Mouse (Mus musculus) embryonic facial prominence, embryonic 12.5 days (tissue): ENCODE results near the gene Pde4dip. TPM values are rescaled to one million over a fixed set of nuclear protein-coding genes. Genes with fewer than 3 reads are reported as not detected.

Experiments
- ATAC-seq: fragments of 200-750 bp; cut with Nextera tagmentation; 2 replicates; pipeline ENCODE4 v1.8.0; 2017; ENCODE audit not compliant: insufficient number of reproducible peaks, insufficient read depth, low FRiP score, low TSS enrichment
- H3K27ac ChIP-seq: fragments of 300-500 bp; sonication (generic); 2 replicates; pipeline ENCODE4 v1.5.1; 2016; ENCODE audit warnings: mild to moderate bottlenecking
- H3K27me3 ChIP-seq: fragments of 300-500 bp; sonication (generic); 2 replicates; pipeline ENCODE4 v1.6.1; 2016; ENCODE audit warnings: mild to moderate bottlenecking, moderate library complexity
- H3K36me3 ChIP-seq: fragments of 300-500 bp; sonication (generic); 2 replicates; pipeline ENCODE4 v1.6.1; 2016; ENCODE audit warnings: mild to moderate bottlenecking
- H3K4me1 ChIP-seq: fragments of 300-500 bp; sonication (generic); 2 replicates; pipeline ENCODE4 v1.6.1; 2016
- H3K4me2 ChIP-seq: fragments of 300-500 bp; sonication (generic); replicated peaks from 2 replicates; pipeline ENCODE4 v1.6.1; 2016; ENCODE audit warnings: mild to moderate bottlenecking, moderate library complexity
- H3K4me3 ChIP-seq: fragments of 300-500 bp; sonication (generic); 2 replicates; pipeline ENCODE4 v1.5.1; 2016; ENCODE audit warnings: mild to moderate bottlenecking
- H3K9ac ChIP-seq: fragments of 300-500 bp; sonication (generic); 2 replicates; pipeline ENCODE4 v1.6.1; 2016; ENCODE audit warnings: mild to moderate bottlenecking, moderate library complexity
- H3K9me3 ChIP-seq: fragments of 300-500 bp; sonication (generic); 2 replicates; pipeline ENCODE4 v1.6.1; 2016; ENCODE audit warnings: mild to moderate bottlenecking, moderate library complexity
- WGBS: fragments of 180-500 bp; shearing (Covaris S2); methylation state at CpG from one replicate; pipeline ENCODE4 v1.1.7; 2016; 5-methylcytosine and 5-hydroxymethylcytosine counted together
- polyA plus RNA-seq: library from polyadenylated mRNA; unstranded; fragments of >200 nt; fragmentation: Nextera tagmentation; extraction: Ambion mirVana; gene quantifications from 2 replicates; pipeline ENCODE4 v1.2.1, GENCODE M21; 2016

The Pde4dip gene
- polyA plus RNA-seq, 1 experiment from 2014 or later, result 32.4 TPM

- Histone ChIP-seq H3K9me3 (no peaks in the 10 kb centered on the region), H3K27me3 (no peaks in the 10 kb centered on the region), H3K27ac (no peak overlapping the region), H3K9ac (no peak overlapping the region), H3K4me2 (no peak overlapping the region), H3K36me3 (no peaks in the 10 kb centered on the region), H3K4me3 (no peak overlapping the region), H3K4me1 (peaks cover 4% of the 10 kb centered on the region)
- no peak for ATAC-seq
- 23% methylated on average over 3 of the region's 3 CpGs for WGBS
These were observed 9.9 kb upstream of the Pde4dip start for GRCm38 (mm10) chr3:97898381-97898780.

DNA sequence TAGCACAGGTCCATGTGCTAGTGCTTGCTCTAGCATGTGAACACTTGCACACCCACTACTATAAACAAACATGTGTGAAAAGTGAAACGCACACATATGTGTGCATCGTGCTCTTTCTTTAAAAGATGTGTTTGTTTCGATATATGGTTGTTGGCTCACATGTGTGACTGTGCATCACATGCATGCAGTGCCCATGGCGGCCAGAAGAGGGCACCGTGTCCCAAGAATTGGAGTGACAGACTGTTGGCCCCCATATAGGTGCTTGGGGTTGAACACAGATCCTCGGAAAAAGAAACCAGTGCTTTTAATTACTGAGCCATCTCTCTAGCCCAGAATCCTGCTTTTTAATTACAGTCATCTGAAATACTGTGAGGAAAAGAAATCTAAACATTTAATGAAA is 6.2 kb upstream of the Pde4dip start:
- Histone ChIP-seq H3K4me3 (no peak overlapping the region), H3K4me1 (no peaks in the 10 kb centered on the region), H3K9ac (no peak overlapping the region), H3K4me2 (no peak overlapping the region), H3K27ac (no peak overlapping the region), H3K27me3 (peaks cover 7% of the 10 kb centered on the region), H3K36me3 (no peaks in the 10 kb centered on the region), H3K9me3 (no peaks in the 10 kb centered on the region)
- no peak for ATAC-seq
- 47% methylated on average over 6 of the region's 6 CpGs for WGBS

GRCm38 (mm10) chr3:97890205-97890604 is 1.7 kb upstream of the Pde4dip start:
- 75% methylated on average over 6 of the region's 6 CpGs for WGBS
- no peak overlapping the region for H3K4me3 ChIP-seq
- H3K27me3 ChIP-seq, result peaks cover 33% of the 10 kb centered on the region
- no peak overlapping the region for H3K9ac ChIP-seq
- H3K4me2 ChIP-seq, result no peak overlapping the region
- peaks cover 9% of the 10 kb centered on the region; the same call in 1 of the 2 replicates for H3K4me1 ChIP-seq
- no peak for ATAC-seq
- no peaks in the 10 kb centered on the region for H3K9me3 ChIP-seq
- no peaks in the 10 kb centered on the region for H3K36me3 ChIP-seq
- H3K27ac ChIP-seq, result no peak overlapping the region

- no peak for ATAC-seq
- Histone ChIP-seq H3K4me1 (peaks cover 9% of the 10 kb centered on the region; the same call in 1 of the 2 replicates), H3K27me3 (peaks cover 33% of the 10 kb centered on the region), H3K36me3 (no peaks in the 10 kb centered on the region), H3K9me3 (no peaks in the 10 kb centered on the region), H3K4me3 (peak overlapping the region; percentile 50; the same call in 1 of the 2 replicates), H3K9ac (no peak overlapping the region), H3K4me2 (peak overlapping the region; percentile 94; the same call in 1 of the 2 replicates), H3K27ac (no peak overlapping the region)
- WGBS, result 59% methylated on average over 5 of the region's 5 CpGs
These were observed 731 bp downstream of the Pde4dip start for GRCm38 (mm10) chr3:97887785-97888167.

- no peak for ATAC-seq
These were observed 6.9 kb downstream of the Pde4dip start for GRCm38 (mm10) chr3:97881576-97881975.

GRCm38 (mm10) chr3:97879222-97879621 is 9.3 kb downstream of the Pde4dip start:
- Histone ChIP-seq H3K36me3 (no peaks in the 10 kb centered on the region), H3K4me3 (no peak overlapping the region), H3K27ac (no peak overlapping the region), H3K4me2 (no peak overlapping the region), H3K4me1 (peaks cover 4% of the 10 kb centered on the region; the same call in 1 of the 2 replicates), H3K9me3 (no peaks in the 10 kb centered on the region), H3K27me3 (no peaks in the 10 kb centered on the region), H3K9ac (no peak overlapping the region)
- no peak for ATAC-seq
- WGBS, result 18% methylated on average over 5 of the region's 5 CpGs

More at GRCm38 (mm10) chr3:97881576-97881975, 6.9 kb downstream of the Pde4dip start:
- H3K27ac ChIP-seq, result no peak overlapping the region
- H3K9ac ChIP-seq, result no peak overlapping the region
- no peaks in the 10 kb centered on the region for H3K27me3 ChIP-seq
- no peak overlapping the region for H3K4me2 ChIP-seq
- H3K4me3 ChIP-seq, result no peak overlapping the region
- H3K36me3 ChIP-seq, result no peaks in the 10 kb centered on the region
- no peaks in the 10 kb centered on the region for H3K9me3 ChIP-seq
- no peaks in the 10 kb centered on the region for H3K4me1 ChIP-seq
- 91% methylated on average over 5 of the region's 5 CpGs for WGBS

DNA sequence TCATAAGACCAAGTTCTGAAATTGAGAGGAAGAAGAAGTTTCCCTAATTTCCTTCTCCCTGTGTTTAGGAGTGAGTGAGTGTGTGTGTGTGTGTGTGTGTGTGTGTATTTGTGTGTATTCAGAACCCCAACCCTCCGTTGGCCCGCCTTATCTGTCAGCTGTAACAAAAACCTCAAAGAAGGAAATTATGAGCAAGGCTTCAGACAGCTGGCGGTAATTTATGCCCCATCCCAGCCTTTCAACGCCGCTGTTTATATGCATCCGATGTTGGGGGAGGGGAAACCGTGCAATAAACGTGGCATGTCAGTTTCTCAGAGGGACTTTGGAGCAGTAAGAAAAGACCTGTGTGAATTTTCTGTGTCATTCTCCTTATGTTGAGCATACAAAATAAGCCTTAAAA is 12.2 kb downstream of the Pde4dip start:
- 23% methylated on average over 8 of the region's 8 CpGs for WGBS
- no peak for ATAC-seq
- no peaks in the 10 kb centered on the region for H3K27me3 ChIP-seq
- H3K4me1 ChIP-seq, result peaks cover 4% of the 10 kb centered on the region; the same call in 1 of the 2 replicates
- H3K4me3 ChIP-seq, result no peak overlapping the region
- H3K4me2 ChIP-seq, result no peak overlapping the region
- H3K36me3 ChIP-seq, result no peaks in the 10 kb centered on the region
- H3K9me3 ChIP-seq, result no peaks in the 10 kb centered on the region
- no peak overlapping the region for H3K9ac ChIP-seq
- no peak overlapping the region for H3K27ac ChIP-seq

DNA sequence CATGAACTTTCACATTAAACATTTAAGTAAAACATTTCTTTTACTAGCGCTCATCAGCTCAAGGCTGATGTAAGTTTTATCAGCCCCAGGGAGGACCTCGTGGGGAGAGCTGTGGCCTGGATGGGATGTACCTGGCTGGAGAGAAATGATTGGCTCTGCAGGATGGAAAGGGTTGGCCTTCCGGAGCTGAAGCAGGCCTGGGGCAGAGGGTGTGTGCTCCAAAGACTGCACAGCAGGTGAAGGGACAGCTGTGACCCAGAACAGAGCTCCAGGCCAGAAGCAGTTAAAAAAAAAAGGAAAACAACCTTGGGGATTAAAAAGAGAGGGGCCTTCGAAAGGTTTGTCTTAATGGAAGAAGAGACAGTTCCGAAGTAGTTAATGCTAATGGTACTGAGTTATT is 13.7 kb downstream of the Pde4dip start:
- no peak overlapping the region for H3K4me3 ChIP-seq
- no peak overlapping the region for H3K27ac ChIP-seq
- no peaks in the 10 kb centered on the region for H3K27me3 ChIP-seq
- no peak overlapping the region for H3K4me2 ChIP-seq
- no peaks in the 10 kb centered on the region for H3K36me3 ChIP-seq
- no peaks in the 10 kb centered on the region for H3K9me3 ChIP-seq
- ATAC-seq, result no peak
- 21% methylated on average over 5 of the region's 5 CpGs for WGBS
- no peak overlapping the region for H3K9ac ChIP-seq
- H3K4me1 ChIP-seq, result peaks cover 4% of the 10 kb centered on the region; the same call in 1 of the 2 replicates

GRCm38 (mm10) chr3:97869730-97870129 is 18.8 kb downstream of the Pde4dip start:
- Histone ChIP-seq H3K4me2 (no peak overlapping the region), H3K9ac (no peak overlapping the region), H3K27ac (no peak overlapping the region), H3K27me3 (peaks cover 30% of the 10 kb centered on the region), H3K9me3 (no peaks in the 10 kb centered on the region), H3K36me3 (no peaks in the 10 kb centered on the region), H3K4me1 (peaks cover 8% of the 10 kb centered on the region; the same call in 1 of the 2 replicates), H3K4me3 (no peak overlapping the region)
- ATAC-seq, result no peak
- 57% methylated on average over 4 of the region's 4 CpGs for WGBS

DNA sequence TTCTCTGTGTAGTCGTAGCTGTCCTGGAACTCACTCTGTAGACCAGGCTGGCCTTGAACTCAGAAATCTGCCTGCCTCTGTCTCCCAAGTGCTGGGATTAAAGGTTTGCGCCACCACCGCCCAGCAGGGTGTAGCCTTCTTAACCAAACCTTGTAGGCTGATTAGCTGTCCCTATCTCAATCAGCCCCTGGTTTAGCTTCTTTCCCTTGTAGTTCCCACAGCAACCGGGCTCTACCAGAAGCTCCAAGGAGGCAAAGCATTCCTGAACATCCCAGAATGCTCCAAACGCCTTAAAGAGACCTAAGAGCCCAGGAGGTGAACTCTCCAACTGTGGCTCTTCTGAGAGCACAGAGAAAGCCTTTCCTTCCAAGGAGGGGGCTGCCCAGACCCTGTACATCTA is 19.8 kb downstream of the Pde4dip start:
- Histone ChIP-seq H3K4me2 (no peak overlapping the region), H3K9ac (no peak overlapping the region), H3K36me3 (no peaks in the 10 kb centered on the region), H3K4me3 (no peak overlapping the region), H3K9me3 (no peaks in the 10 kb centered on the region), H3K27me3 (peaks cover 30% of the 10 kb centered on the region), H3K27ac (no peak overlapping the region), H3K4me1 (peaks cover 8% of the 10 kb centered on the region; the same call in 1 of the 2 replicates)
- 51% methylated on average over 5 of the region's 5 CpGs for WGBS
- no peak for ATAC-seq

- Histone ChIP-seq H3K27me3 (peaks cover 30% of the 10 kb centered on the region), H3K27ac (no peak overlapping the region), H3K9ac (peak overlapping the region; percentile 53), H3K36me3 (no peaks in the 10 kb centered on the region), H3K4me1 (peaks cover 8% of the 10 kb centered on the region; the same call in 1 of the 2 replicates), H3K9me3 (no peaks in the 10 kb centered on the region), H3K4me2 (peak overlapping the region; percentile 98), H3K4me3 (peak overlapping the region; percentile 52)
- ATAC-seq, result peak; percentile 76
- 4% methylated on average over 42 of the region's 42 CpGs for WGBS
These were observed 20.4 kb downstream of the Pde4dip start for GRCm38 (mm10) chr3:97868024-97868689.

DNA sequence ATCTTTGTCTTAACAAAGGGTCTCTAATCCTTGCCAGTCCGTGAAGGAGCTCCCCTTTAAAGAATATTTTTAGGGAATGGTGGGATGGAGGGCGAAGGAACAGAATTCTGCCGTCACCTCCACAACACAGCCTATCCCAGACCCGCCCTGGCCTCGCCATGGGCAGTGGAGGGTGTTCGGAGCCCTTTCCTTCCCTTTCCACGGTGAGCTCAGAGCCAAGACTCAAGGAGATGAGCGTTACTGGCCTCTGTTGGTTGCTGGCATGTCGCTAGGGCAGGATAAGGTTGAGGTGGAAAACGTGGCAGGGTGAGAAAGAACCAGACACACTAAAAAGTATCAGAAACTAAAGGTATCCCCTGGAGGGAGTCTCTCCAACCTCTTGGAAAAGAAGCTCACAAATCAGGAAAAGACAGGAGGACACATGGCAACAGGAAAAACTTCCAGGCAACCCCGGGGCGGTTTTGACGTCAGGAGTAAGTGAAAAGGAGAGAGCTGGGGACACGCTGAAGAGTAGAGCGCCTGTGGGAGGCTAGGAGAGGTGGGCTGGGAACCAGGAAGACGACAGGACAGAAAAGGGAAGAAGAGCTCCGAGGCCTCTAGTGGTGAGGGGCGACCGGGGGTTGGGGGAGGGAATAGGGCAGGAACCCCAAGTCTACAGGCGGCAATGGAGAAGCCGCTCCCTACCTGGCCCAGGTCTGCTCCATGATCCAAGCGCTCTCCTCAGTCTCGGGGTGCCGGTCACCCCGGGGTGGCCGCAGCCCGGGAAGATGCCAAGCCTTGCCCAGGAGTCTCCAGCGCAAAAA is 21.1 kb downstream of the Pde4dip start:
- peak overlapping the region; percentile 53 for H3K9ac ChIP-seq
- no peaks in the 10 kb centered on the region for H3K9me3 ChIP-seq
- H3K36me3 ChIP-seq, result no peaks in the 10 kb centered on the region
- peaks cover 30% of the 10 kb centered on the region for H3K27me3 ChIP-seq
- 2% methylated on average over 28 of the region's 28 CpGs for WGBS
- H3K4me2 ChIP-seq, result peak overlapping the region; percentile 98
- H3K4me3 ChIP-seq, result peak overlapping the region; percentile 52
- H3K4me1 ChIP-seq, result peaks cover 8% of the 10 kb centered on the region; the same call in 1 of the 2 replicates
- no peak overlapping the region for H3K27ac ChIP-seq
- no peak; the same call in 1 of the 2 replicates for ATAC-seq
